Mouse (Mus musculus): ENCODE results near the gene Nell2.

GRCm38 (mm10) chr15:95101522-95101921, 426.8 kb downstream of the Nell2 start:
- no peak for TF ChIP-seq CTCF (IDR thresholded peaks at IDR 0.05; ENCODE audit: low read depth)
- TF ChIP-seq EP300 (IDR thresholded peaks at IDR 0.05; ENCODE audit: low read depth) = no peak
